In genomic region chr9:29428322-29428721, GRCm38 (mm10) we compare ENCODE assay signal across 8 mouse cellular contexts.
A peak's percentile ranks its signal among the peaks of the same experiment; 100 is the strongest.
DNase-seq lines count a peak whose midpoint lies in the region; ATAC-seq lines count a peak whose summit lies in the region.

No protein-coding gene starts in this region.

- H3K36me3 ChIP-seq in forebrain, embryonic 11.5 days (ENCODE audit: control insufficient read depth, insufficient read depth, low read length): no peaks in the 10 kb centered on the region
- H3K36me3 ChIP-seq in forebrain, embryonic 10.5 days (replicated peaks): no peaks in the 10 kb centered on the region
- H3K36me3 ChIP-seq in neural tube, embryonic 15.5 days: no peaks in the 10 kb centered on the region
- H3K36me3 ChIP-seq in kidney, embryonic 14.5 days (ENCODE audit: control insufficient read depth, insufficient read depth, low read length): no peaks in the 10 kb centered on the region
- no peaks in the 10 kb centered on the region for H3K36me3 ChIP-seq in neural tube, embryonic 13.5 days

- H3K9me3 ChIP-seq in forebrain, embryonic 11.5 days (ENCODE audit: control insufficient read depth, low read length): no peaks in the 10 kb centered on the region
- H3K9me3 ChIP-seq in forebrain, embryonic 10.5 days: no peaks in the 10 kb centered on the region
- no peaks in the 10 kb centered on the region for H3K9me3 ChIP-seq in neural tube, embryonic 15.5 days (replicated peaks)
- H3K9me3 ChIP-seq in kidney, embryonic 14.5 days (ENCODE audit: control insufficient read depth, low read length): no peaks in the 10 kb centered on the region
- no peaks in the 10 kb centered on the region for H3K9me3 ChIP-seq in neural tube, embryonic 13.5 days

- H3K27me3 ChIP-seq in forebrain, embryonic 11.5 days (ENCODE audit: control insufficient read depth, insufficient read depth, low read length): no peaks in the 10 kb centered on the region
- peaks cover 25% of the 10 kb centered on the region for H3K27me3 ChIP-seq in forebrain, embryonic 10.5 days (ENCODE audit: poor library complexity, severe bottlenecking)
- no peaks in the 10 kb centered on the region for H3K27me3 ChIP-seq in neural tube, embryonic 15.5 days (replicated peaks)
- H3K27me3 ChIP-seq in kidney, embryonic 14.5 days (ENCODE audit: control insufficient read depth, insufficient read depth, low read length): no peaks in the 10 kb centered on the region
- no peaks in the 10 kb centered on the region for H3K27me3 ChIP-seq in neural tube, embryonic 13.5 days

- H3K27ac ChIP-seq in forebrain, embryonic 11.5 days (ENCODE audit: low read depth, low read length): no peak overlapping the region
- no peak overlapping the region for H3K27ac ChIP-seq in forebrain, embryonic 10.5 days
- no peak overlapping the region for H3K27ac ChIP-seq in neural tube, embryonic 15.5 days (replicated peaks)
- 0 out of 2 replicates have a peak overlapping the region, but pooled peaks have one; percentile 14 for H3K27ac ChIP-seq in kidney, embryonic 14.5 days (ENCODE audit: low read depth, low read length)
- 0 out of 2 replicates have a peak overlapping the region, but pooled peaks have one; percentile 18 for H3K27ac ChIP-seq in neural tube, embryonic 13.5 days (replicated peaks)

- H3K4me3 ChIP-seq in forebrain, embryonic 11.5 days (ENCODE audit: low read depth, low read length): no peak overlapping the region
- H3K4me3 ChIP-seq in forebrain, embryonic 10.5 days: no peak overlapping the region
- H3K4me3 ChIP-seq in neural tube, embryonic 15.5 days (replicated peaks): no peak overlapping the region
- no peak overlapping the region for H3K4me3 ChIP-seq in kidney, embryonic 14.5 days (ENCODE audit: low read length)
- H3K4me3 ChIP-seq in neural tube, embryonic 13.5 days: no peak overlapping the region

- DNase-seq in forebrain, embryonic 11.5 days (ENCODE audit: low spot score): peak; percentile 69
- DNase-seq in forebrain, embryonic 10.5 days (ENCODE audit: extremely low spot score, low spot score): no peak
- DNase-seq in neural tube, embryonic 10.5 days (ENCODE audit: extremely low spot score, low spot score): peak; percentile 75
- no peak for DNase-seq in layer of hippocampus, adult 9-11 months

- no peak overlapping the region for H3K9ac ChIP-seq in forebrain, embryonic 11.5 days (ENCODE audit: low read length)
- H3K9ac ChIP-seq in neural tube, embryonic 15.5 days (replicated peaks): no peak overlapping the region
- no peak overlapping the region; the same call in 1 of the 2 replicates for H3K9ac ChIP-seq in kidney, embryonic 14.5 days (ENCODE audit: low read depth, low read length)
- no peak overlapping the region for H3K9ac ChIP-seq in neural tube, embryonic 13.5 days

- WGBS in forebrain, embryonic 11.5 days: 51% methylated on average over 7 of the region's 7 CpGs
- WGBS in forebrain, embryonic 10.5 days: 58% methylated on average over 7 of the region's 7 CpGs
- WGBS in neural tube, embryonic 15.5 days: 31% methylated on average over 7 of the region's 7 CpGs
- WGBS in kidney, embryonic 14.5 days: 7% methylated on average over 7 of the region's 7 CpGs
- 20% methylated on average over 7 of the region's 7 CpGs for WGBS in neural tube, embryonic 13.5 days

- no peaks in the 10 kb centered on the region for H3K4me1 ChIP-seq in forebrain, embryonic 11.5 days (replicated peaks; ENCODE audit: control insufficient read depth, insufficient read depth, low read length)
- H3K4me1 ChIP-seq in forebrain, embryonic 10.5 days: peaks cover 25% of the 10 kb centered on the region
- H3K4me1 ChIP-seq in neural tube, embryonic 15.5 days: peaks cover 13% of the 10 kb centered on the region
- peaks cover 3% of the 10 kb centered on the region for H3K4me1 ChIP-seq in kidney, embryonic 14.5 days (ENCODE audit: control insufficient read depth, insufficient read depth, low read length)
- peaks cover 26% of the 10 kb centered on the region for H3K4me1 ChIP-seq in neural tube, embryonic 13.5 days (replicated peaks)

- H3K4me2 ChIP-seq in forebrain, embryonic 11.5 days (ENCODE audit: low read depth, low read length, severe bottlenecking): 0 out of 2 replicates have a peak overlapping the region, but pooled peaks have one; percentile 18
- H3K4me2 ChIP-seq in neural tube, embryonic 15.5 days: no peak overlapping the region
- H3K4me2 ChIP-seq in kidney, embryonic 14.5 days (replicated peaks; ENCODE audit: low read depth, low read length): no peak overlapping the region; the same call in 1 of the 2 replicates
- H3K4me2 ChIP-seq in neural tube, embryonic 13.5 days: no peak overlapping the region

- no peak for ATAC-seq in forebrain, embryonic 11.5 days (replicated peaks; ENCODE audit: low FRiP score)
- ATAC-seq in neural tube, embryonic 15.5 days (ENCODE audit: low FRiP score): no peak
- peak; percentile 92 for ATAC-seq in kidney, embryonic 14.5 days (ENCODE audit: low FRiP score, low TSS enrichment)
- ATAC-seq in neural tube, embryonic 13.5 days (ENCODE audit: low read depth): peak; percentile 23; the same call in 1 of the 2 replicates
- no peak for ATAC-seq in cerebellum, adult (ENCODE audit: insufficient number of reproducible peaks, low FRiP score, low TSS enrichment)

Comparison
In these comparisons a context has a peak if more than half of its experiments do, and no peak if none do; other contexts are left out.
1. ATAC-seq: peak in kidney, embryonic 14.5 days (single experiment) and neural tube, embryonic 13.5 days (single experiment); none in forebrain, embryonic 11.5 days (single experiment), neural tube, embryonic 15.5 days (single experiment) and cerebellum, adult (single experiment).
2. DNase-seq: peak in forebrain, embryonic 11.5 days (single experiment) and neural tube, embryonic 10.5 days (single experiment); none in forebrain, embryonic 10.5 days (single experiment) and layer of hippocampus, adult 9-11 months (single experiment).
3. H3K27ac ChIP-seq: peak in kidney, embryonic 14.5 days (single experiment) and neural tube, embryonic 13.5 days (single experiment); none in forebrain, embryonic 11.5 days (single experiment), forebrain, embryonic 10.5 days (single experiment) and neural tube, embryonic 15.5 days (single experiment).